Mouse (Mus musculus): ENCODE measurements around the gene Gm3250.
"Not testable (repeated sequence)": the region's sequence is repeated elsewhere in the genome, so short reads cannot be mapped to it uniquely, and the experiment has no call there.

The Gm3250 gene

DNA sequence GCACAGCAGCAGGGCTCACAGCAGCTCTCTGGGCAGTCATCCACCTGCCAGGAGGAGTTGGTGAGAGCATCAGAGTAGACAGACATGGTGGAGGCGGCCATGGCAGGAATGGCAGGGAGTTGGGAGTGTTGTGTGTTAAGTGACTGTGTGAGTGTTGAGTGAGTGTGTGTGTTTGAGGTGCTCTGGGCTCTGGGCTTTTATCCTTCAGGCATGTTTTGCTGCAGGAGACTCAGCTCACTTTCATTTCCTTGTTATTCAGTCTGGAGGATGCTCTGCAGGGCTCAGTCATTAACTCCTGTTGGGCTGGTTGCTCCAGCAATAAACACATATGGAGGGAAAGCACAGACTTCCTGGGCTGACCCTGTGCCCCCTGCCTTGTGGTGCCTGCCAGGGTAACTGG, at the start of gene Gm3250:
TSS of gene Gm3250 (minus strand) at position 101 of the 400 bp plus-strand sequence.
- not testable (repeated sequence) for DNase-seq

- DNase-seq = no peak
Measured at GRCm38 (mm10) chr10:77826951-77827350, 44.6 kb upstream of the Gm3250 start, which contains the start of gene Krtap10-4. Gene Krtap10-4 (minus strand): TSS chr10:77827095.

DNA sequence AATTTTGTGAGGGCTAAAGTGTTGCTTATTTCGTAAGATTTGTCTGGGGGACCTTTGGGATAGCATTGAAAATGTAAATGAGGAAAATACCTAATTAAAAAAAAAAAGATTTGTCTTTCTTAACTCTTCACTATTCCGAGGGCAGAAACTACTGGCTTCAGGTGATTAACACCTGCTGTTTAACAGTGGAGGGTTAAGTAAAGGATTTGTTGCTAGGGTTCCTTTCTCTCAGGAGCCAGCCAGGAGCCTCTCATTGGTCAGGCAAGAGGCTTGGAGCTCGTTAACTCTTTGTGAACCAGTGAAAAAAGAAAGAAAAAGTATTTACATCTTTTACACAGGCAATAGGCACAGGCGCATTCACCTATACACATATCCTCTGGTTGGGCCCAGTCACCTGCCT, 36.9 kb upstream of the Gm3250 start:
- DNase-seq = no peak

DNA sequence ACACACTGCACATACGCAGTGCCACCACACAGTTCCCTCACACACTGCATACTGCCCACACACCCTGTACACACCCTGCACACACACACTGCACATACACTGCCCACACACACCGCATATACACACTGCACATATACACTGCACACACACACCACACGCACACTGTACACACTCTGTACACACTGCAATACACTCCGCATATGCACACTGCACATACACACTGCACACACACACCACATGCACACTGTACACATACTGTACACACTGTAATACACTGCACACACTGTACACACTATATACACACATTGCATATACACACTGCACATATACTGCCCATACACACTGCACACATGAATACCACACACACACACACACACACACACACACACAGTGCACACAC, 36.2 kb upstream of the Gm3250 start:
- DNase-seq = no peak

GRCm38 (mm10) chr10:77815514-77815913, 33.2 kb upstream of the Gm3250 start:
- DNase-seq = no peak

- DNase-seq = no peak
Measured at GRCm38 (mm10) chr10:77814382-77814781, 32.0 kb upstream of the Gm3250 start, which contains the start of gene Gm2696. Gene Gm2696 (plus strand): TSS chr10:77814682.

DNA sequence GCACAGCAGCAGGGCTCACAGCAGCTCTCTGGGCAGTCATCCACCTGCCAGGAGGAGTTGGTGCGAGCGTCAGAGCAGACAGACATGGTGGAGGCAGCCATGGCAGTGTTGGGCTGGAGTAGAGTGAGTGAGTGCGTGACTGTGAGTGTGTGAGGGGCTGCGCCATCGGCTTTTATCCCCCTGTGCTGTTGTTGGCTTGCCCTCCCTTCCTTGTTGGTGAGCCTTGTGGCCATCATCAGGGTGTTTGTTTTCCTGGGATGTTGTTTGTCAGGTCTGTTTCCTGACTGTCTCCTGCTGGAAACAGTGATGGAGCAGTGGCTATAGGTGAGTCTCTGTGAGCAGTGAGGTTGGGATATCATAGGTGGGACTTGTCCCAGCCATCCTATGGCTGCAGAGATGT, 29.4 kb upstream of the Gm3250 start, which contains the start of gene Gm9507:
TSS of gene Gm9507 (minus strand) at position 101 of the 400 bp plus-strand sequence.
- DNase-seq = no peak

- no peak for DNase-seq
Measured at GRCm38 (mm10) chr10:77804095-77804494, 21.8 kb upstream of the Gm3250 start.

DNA sequence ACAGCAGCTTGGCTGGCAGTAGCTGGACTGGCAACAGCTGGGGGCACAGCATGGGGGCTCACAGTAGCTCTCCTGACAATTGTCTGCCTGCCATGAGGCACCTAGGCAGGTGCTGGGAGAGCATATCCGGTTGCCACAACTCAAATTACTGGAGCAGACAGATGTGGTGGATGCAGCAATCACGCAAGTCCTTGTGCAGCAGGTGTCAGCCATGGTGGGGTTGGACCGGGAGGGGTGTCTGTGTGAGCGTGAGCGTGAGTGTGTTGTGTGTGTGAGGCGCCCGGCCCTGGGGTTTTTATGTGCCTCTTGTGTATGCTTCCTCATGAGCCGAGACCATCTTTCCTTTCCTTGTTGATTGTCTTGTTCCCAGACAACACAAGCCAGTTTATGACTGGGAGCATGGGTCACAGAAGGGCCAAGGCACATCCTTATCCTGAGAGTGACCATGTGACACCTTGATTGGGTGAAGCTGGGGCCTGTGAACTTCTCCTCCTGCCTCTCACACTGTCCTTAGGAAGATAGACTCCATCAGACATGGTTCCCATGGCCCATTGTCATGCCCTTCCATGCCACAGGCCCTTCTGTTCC, 16.7 kb upstream of the Gm3250 start, which contains the start of gene Gm19668:
TSS of gene Gm19668 (minus strand) at position 213 of the 588 bp plus-strand sequence.
- no peak for DNase-seq

GRCm38 (mm10) chr10:77798164-77798920, 16.0 kb upstream of the Gm3250 start:
- DNase-seq = not testable (repeated sequence)

GRCm38 (mm10) chr10:77797677-77798076, 15.3 kb upstream of the Gm3250 start:
- DNase-seq = no peak

- DNase-seq = no peak
Measured at GRCm38 (mm10) chr10:77794976-77795375, 12.6 kb upstream of the Gm3250 start, which contains the start of gene Gm9639. Gene Gm9639 (minus strand): TSS chr10:77795076.

DNA sequence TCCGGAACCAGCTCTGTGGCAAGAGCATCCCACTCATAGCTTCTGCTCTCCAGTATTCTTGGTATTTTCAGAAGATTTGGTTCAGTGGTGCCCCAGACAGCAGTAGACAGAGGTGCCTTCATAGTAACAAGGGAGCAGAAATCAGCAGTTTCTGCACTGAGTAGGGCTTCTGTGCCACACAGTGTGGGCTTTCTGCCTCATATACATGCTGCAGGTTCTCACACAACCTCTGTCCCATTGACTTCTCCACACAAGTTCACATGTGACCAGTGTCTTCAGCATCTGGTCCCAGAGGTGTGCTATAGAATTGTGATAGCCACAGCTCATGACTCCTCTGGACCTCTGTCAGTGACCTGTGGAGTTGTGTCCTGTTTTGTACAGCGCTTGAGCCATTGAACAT, 6.3 kb upstream of the Gm3250 start:
- no peak for DNase-seq

DNA sequence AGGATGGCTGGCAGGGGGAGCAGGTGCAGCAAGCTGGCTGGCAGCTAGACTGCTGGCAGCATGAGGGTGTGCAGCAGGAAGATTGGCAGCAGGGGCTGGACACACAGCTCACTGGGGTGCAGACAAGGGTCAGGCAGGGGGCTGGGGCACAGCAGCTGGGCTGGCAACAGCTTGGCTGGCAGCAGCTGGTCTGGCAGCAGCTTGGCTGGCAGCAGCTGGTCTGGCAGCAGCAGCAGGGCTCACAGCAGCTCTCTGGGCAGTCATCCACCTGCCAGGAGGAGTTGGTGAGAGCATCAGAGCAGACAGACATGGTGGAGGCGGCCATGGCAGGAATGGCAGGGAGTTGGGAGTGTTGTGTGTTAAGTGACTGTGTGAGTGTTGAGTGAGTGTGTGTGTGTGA, 5.5 kb upstream of the Gm3250 start, which contains the start of gene Gm7137:
TSS of gene Gm7137 (minus strand) at position 325 of the 400 bp plus-strand sequence.
- not testable (repeated sequence) for DNase-seq

- DNase-seq = not testable (repeated sequence)
Measured at GRCm38 (mm10) chr10:77783396-77783795, 1.1 kb upstream of the Gm3250 start.

GRCm38 (mm10) chr10:77776844-77777243, 5.5 kb downstream of the Gm3250 start, which contains the start of gene Gm7138:
Gene Gm7138 (minus strand): TSS chr10:77776944.
- not testable (repeated sequence) for DNase-seq

GRCm38 (mm10) chr10:77772142-77772541, 10.2 kb downstream of the Gm3250 start:
- not testable (repeated sequence) for DNase-seq

DNA sequence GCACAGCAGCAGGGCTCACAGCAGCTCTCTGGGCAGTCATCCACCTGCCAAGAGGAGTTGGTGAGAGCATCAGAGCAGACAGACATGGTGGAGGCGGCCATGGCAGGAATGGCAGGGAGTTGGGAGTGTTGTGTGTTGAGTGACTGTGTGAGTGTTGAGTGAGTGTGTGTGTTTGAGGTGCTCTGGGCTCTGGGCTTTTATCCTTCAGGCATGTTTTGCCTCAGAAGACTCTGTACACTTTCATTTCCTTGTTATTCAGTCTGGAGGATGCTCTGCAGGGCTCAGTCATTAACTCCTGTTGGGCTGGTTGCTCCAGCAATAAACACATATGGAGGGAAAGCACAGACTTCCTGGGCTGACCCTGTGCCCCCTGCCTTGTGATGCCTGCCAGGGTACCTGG, 11.1 kb downstream of the Gm3250 start, which contains the start of gene Gm3238:
TSS of gene Gm3238 (minus strand) at position 101 of the 400 bp plus-strand sequence.
- DNase-seq = not testable (repeated sequence)

GRCm38 (mm10) chr10:77769727-77770126, 12.6 kb downstream of the Gm3250 start:
- no peak for DNase-seq

- not testable (repeated sequence) for DNase-seq
Measured at GRCm38 (mm10) chr10:77759582-77759981, 22.8 kb downstream of the Gm3250 start, which contains the start of gene Gm3233. Gene Gm3233 (minus strand): TSS chr10:77759682.

- DNase-seq = no peak
Measured at GRCm38 (mm10) chr10:77753448-77753847, 28.9 kb downstream of the Gm3250 start.

- not testable (repeated sequence) for DNase-seq
Measured at GRCm38 (mm10) chr10:77752312-77752711, 30.0 kb downstream of the Gm3250 start.

- DNase-seq = not testable (repeated sequence)
Measured at GRCm38 (mm10) chr10:77751254-77751653, 31.1 kb downstream of the Gm3250 start, which contains the start of gene Gm9736. Gene Gm9736 (minus strand): TSS chr10:77751354.
